Mouse (Mus musculus): ENCODE measurements at regions not wholly inside any gene's neighbourhood (a gene's known extent, or its start where the extent isn't known, plus 50 kb on each side); places are given as distances from the start of the nearest gene placed in this dataset.

DNA sequence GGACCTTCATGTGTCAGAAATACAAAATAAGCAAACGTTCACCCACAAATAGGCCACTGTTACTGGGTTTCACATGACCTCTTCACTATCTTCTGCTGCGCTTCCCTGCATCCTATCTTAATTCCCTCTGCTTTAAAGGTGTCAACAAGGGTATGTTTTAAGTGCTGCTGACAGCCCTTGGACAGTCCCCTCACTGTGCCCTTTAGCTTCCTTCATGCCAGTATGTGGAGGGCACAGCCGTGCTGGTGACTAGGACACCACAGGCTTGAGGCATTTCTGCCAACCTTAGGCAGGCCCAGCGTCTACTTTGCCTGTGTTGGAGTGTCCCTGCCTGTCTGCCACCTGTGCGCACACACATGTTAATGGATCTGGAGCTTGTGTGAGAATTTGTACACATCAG is 63.9 kb upstream of the Zfp536 start:
- no peak for TF ChIP-seq CTCF (conservative IDR thresholded peaks at IDR 0.05; ENCODE audit: low read length)
- no peak for TF ChIP-seq POU5F1 (IDR thresholded peaks at IDR 0.05; ENCODE audit: borderline replicate concordance, low read length)

All from E14TG2a.4 (cell line).